Mouse (Mus musculus): Measurements from ENCODE around the gene Slc10a7. TPM values are rescaled to one million over a fixed set of nuclear protein-coding genes. Genes with fewer than 3 reads are reported as not detected.
A peak's percentile ranks its signal among the peaks of the same experiment; 100 is the strongest.
"Not testable (repeated sequence)": the region's sequence is repeated elsewhere in the genome, so short reads cannot be mapped to it uniquely, and the experiment has no call there.

Gene Slc10a7
- polyA plus RNA-seq (2012; ENCODE audit: insufficient read depth, insufficient read length, low replicate concordance, missing spikeins), result not detected in 2 replicates

GRCm38 (mm10) chr8:78509273-78510031, at the start of gene Slc10a7:
TSS of gene Slc10a7 (plus strand) at chr8:78509346.
- under 1% methylated on average over 51 of the region's 51 CpGs for WGBS
- Histone ChIP-seq H3K4me1 (ENCODE audit: control insufficient read depth, insufficient read depth, low read length) (no peaks in the 10 kb centered on the region), H3K27ac (ENCODE audit: insufficient read depth, low read depth, low read length) (peak within 1 kb of the TSS; percentile 87), H3K4me3 (ENCODE audit: insufficient read depth, low read depth, low read length) (peak within 1 kb of the TSS; percentile 69)
- no peak for TF ChIP-seq CTCF (IDR thresholded peaks at IDR 0.05; ENCODE audit: insufficient read depth, low read depth, low read length)
- no peak; the same call in 1 of the 2 replicates for TF ChIP-seq POLR2A (IDR thresholded peaks at IDR 0.05; ENCODE audit: insufficient read depth, low read depth, low read length)

GRCm38 (mm10) chr8:78463941-78464340, 45.2 kb upstream of the Slc10a7 start:
- H3K4me1 ChIP-seq (ENCODE audit: control insufficient read depth, insufficient read depth, low read length), result no peaks in the 10 kb centered on the region
- no peak overlapping the region for H3K4me3 ChIP-seq (ENCODE audit: insufficient read depth, low read depth, low read length)
- TF ChIP-seq POLR2A (IDR thresholded peaks at IDR 0.05; ENCODE audit: insufficient read depth, low read depth, low read length) (no peak), CTCF (IDR thresholded peaks at IDR 0.05; ENCODE audit: insufficient read depth, low read depth, low read length) (no peak)
- WGBS, result 90% methylated on average over 2 of the region's 2 CpGs
- no peak overlapping the region for H3K27ac ChIP-seq (ENCODE audit: insufficient read depth, low read depth, low read length)

- 89% methylated on average over 2 of the region's 2 CpGs for WGBS
- Histone ChIP-seq H3K27ac (ENCODE audit: insufficient read depth, low read depth, low read length) (no peak overlapping the region), H3K4me3 (ENCODE audit: insufficient read depth, low read depth, low read length) (no peak overlapping the region), H3K4me1 (ENCODE audit: control insufficient read depth, insufficient read depth, low read length) (no peaks in the 10 kb centered on the region)
- TF ChIP-seq CTCF (IDR thresholded peaks at IDR 0.05; ENCODE audit: insufficient read depth, low read depth, low read length) (no peak), POLR2A (IDR thresholded peaks at IDR 0.05; ENCODE audit: insufficient read depth, low read depth, low read length) (no peak)
Measured at GRCm38 (mm10) chr8:78467889-78468288, 41.3 kb upstream of the Slc10a7 start.

GRCm38 (mm10) chr8:78477051-78477829, 31.9 kb upstream of the Slc10a7 start:
- TF ChIP-seq POLR2A (IDR thresholded peaks at IDR 0.05; ENCODE audit: insufficient read depth, low read depth, low read length) (no peak), CTCF (IDR thresholded peaks at IDR 0.05; ENCODE audit: insufficient read depth, low read depth, low read length) (no peak)
- Histone ChIP-seq H3K27ac (ENCODE audit: insufficient read depth, low read depth, low read length) (no peak overlapping the region), H3K4me3 (ENCODE audit: insufficient read depth, low read depth, low read length) (no peak overlapping the region), H3K4me1 (ENCODE audit: control insufficient read depth, insufficient read depth, low read length) (no peaks in the 10 kb centered on the region)
- 50% methylated on average over 6 of the region's 6 CpGs for WGBS

GRCm38 (mm10) chr8:78489733-78490132, 19.4 kb upstream of the Slc10a7 start:
- Histone ChIP-seq H3K4me1 (ENCODE audit: control insufficient read depth, insufficient read depth, low read length) (no peaks in the 10 kb centered on the region), H3K27ac (ENCODE audit: insufficient read depth, low read depth, low read length) (no peak overlapping the region), H3K4me3 (ENCODE audit: insufficient read depth, low read depth, low read length) (no peak overlapping the region)
- WGBS, result 82% methylated on average over 3 of the region's 3 CpGs
- TF ChIP-seq POLR2A (IDR thresholded peaks at IDR 0.05; ENCODE audit: insufficient read depth, low read depth, low read length) (no peak), CTCF (IDR thresholded peaks at IDR 0.05; ENCODE audit: insufficient read depth, low read depth, low read length) (no peak)

GRCm38 (mm10) chr8:78493031-78493430, 16.1 kb upstream of the Slc10a7 start:
- TF ChIP-seq CTCF (IDR thresholded peaks at IDR 0.05; ENCODE audit: insufficient read depth, low read depth, low read length), result no peak
- TF ChIP-seq POLR2A (IDR thresholded peaks at IDR 0.05; ENCODE audit: insufficient read depth, low read depth, low read length), result no peak
- WGBS, result 52% methylated on average over 2 of the region's 2 CpGs
- Histone ChIP-seq H3K4me1 (ENCODE audit: control insufficient read depth, insufficient read depth, low read length) (peaks cover 2% of the 10 kb centered on the region; the same call in 1 of the 2 replicates), H3K4me3 (ENCODE audit: insufficient read depth, low read depth, low read length) (no peak overlapping the region), H3K27ac (ENCODE audit: insufficient read depth, low read depth, low read length) (no peak overlapping the region)

- not testable (repeated sequence) for H3K4me1 ChIP-seq (ENCODE audit: control insufficient read depth, insufficient read depth, low read length); H3K27ac ChIP-seq (ENCODE audit: insufficient read depth, low read depth, low read length); H3K4me3 ChIP-seq (ENCODE audit: insufficient read depth, low read depth, low read length)
- WGBS, result 95% methylated on average over 3 of the region's 3 CpGs
Measured at GRCm38 (mm10) chr8:78496273-78496672, 12.9 kb upstream of the Slc10a7 start.

- 95% methylated on average over 2 of the region's 2 CpGs for WGBS
- no peak overlapping the region for H3K27ac ChIP-seq (ENCODE audit: insufficient read depth, low read depth, low read length)
- TF ChIP-seq POLR2A (IDR thresholded peaks at IDR 0.05; ENCODE audit: insufficient read depth, low read depth, low read length), result no peak
- no peak for TF ChIP-seq CTCF (IDR thresholded peaks at IDR 0.05; ENCODE audit: insufficient read depth, low read depth, low read length)
- H3K4me1 ChIP-seq (ENCODE audit: control insufficient read depth, insufficient read depth, low read length), result peaks cover under 1% of the 10 kb centered on the region; the same call in 1 of the 2 replicates
- H3K4me3 ChIP-seq (ENCODE audit: insufficient read depth, low read depth, low read length), result no peak overlapping the region
Measured at GRCm38 (mm10) chr8:78502706-78503105, 6.4 kb upstream of the Slc10a7 start.

All from olfactory bulb, adult 2 months (tissue).